Mouse (Mus musculus) megakaryocyte, embryonic 14.5 days (primary cell): ENCODE data around the gene Icam1. TPM values are rescaled to one million over a fixed set of nuclear protein-coding genes. Genes with fewer than 3 reads are reported as not detected.
A peak's percentile ranks its signal among the peaks of the same experiment; 100 is the strongest.

Experiments
- H3K27me3 ChIP-seq: replicated peaks from 2 replicates; pipeline ENCODE3; 2012; ENCODE audit warnings: inconsistent platforms
- H3K36me3 ChIP-seq: replicated peaks from 2 replicates; pipeline ENCODE3; 2012; ENCODE audit warnings: low read length, inconsistent platforms, mixed read lengths
- H3K4me1 ChIP-seq: 2 replicates; pipeline ENCODE4 v1.6.1; 2012; ENCODE audit warnings: inconsistent platforms
- H3K4me3 ChIP-seq: replicated peaks from 2 replicates; pipeline ENCODE3; 2012; ENCODE audit warnings: moderate library complexity, mild to moderate bottlenecking, inconsistent platforms
- H3K9me3 ChIP-seq: 2 replicates; pipeline ENCODE4 v1.6.1; 2012; ENCODE audit warnings: inconsistent platforms
- FLI1 ChIP-seq: IDR thresholded peaks from 2 replicates; pipeline ENCODE4 v1.6.1; 2012; ENCODE audit warnings: low read length, inconsistent platforms, mixed read lengths
- GATA1 ChIP-seq: IDR thresholded peaks from 3 replicates; pipeline ENCODE4 v1.6.1; 2012; ENCODE audit warnings: mixed read lengths, low read length, inconsistent platforms, borderline replicate concordance
- polyA plus RNA-seq: library from polyadenylated mRNA; stranded (reverse); fragments of >175 nt; gene quantifications from 2 replicates; pipeline ENCODE4 v1.2.3, GENCODE M21; 2012; ENCODE audit warnings: low replicate concordance; ENCODE audit not compliant: insufficient read depth

Icam1 gene
- polyA plus RNA-seq, 1 experiment = 10.8 TPM

DNA sequence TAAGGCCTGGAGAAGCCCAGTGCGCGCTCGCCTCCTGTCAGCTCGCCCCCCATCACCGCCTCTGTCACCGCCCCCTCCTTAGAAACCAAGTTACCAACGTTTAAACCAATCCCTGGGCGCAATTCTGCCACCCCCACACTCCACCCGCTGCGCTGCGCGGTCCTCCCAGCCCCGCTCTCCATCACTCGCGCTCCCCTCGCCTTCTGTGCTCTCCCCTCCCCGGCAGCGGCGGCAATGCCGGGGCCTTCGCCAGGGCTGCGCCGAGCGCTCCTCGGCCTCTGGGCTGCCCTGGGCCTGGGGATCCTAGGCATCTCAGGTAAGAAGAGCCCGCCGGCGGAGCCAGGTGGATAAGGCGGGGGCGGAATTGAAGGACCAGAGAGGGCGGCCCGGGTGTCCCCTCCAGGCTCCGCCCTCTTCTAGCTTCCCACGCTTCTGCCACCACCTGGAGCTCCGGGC is 16.1 kb downstream of the Icam1 start, which contains the start of gene Icam5:
Gene Icam5, plus strand, starts transcription at position 178 of the 456 bp plus-strand sequence.
- Histone ChIP-seq H3K4me1 (peaks cover 98% of the 10 kb centered on the region), H3K4me3 (peak within 1 kb of the TSS; percentile 94), H3K9me3 (peaks cover 4% of the 10 kb centered on the region; the same call in 1 of the 2 replicates), H3K27me3 (peaks cover 62% of the 10 kb centered on the region), H3K36me3 (peaks cover 11% of the 10 kb centered on the region)
- TF ChIP-seq FLI1 (no peak), GATA1 (no peak)

DNA sequence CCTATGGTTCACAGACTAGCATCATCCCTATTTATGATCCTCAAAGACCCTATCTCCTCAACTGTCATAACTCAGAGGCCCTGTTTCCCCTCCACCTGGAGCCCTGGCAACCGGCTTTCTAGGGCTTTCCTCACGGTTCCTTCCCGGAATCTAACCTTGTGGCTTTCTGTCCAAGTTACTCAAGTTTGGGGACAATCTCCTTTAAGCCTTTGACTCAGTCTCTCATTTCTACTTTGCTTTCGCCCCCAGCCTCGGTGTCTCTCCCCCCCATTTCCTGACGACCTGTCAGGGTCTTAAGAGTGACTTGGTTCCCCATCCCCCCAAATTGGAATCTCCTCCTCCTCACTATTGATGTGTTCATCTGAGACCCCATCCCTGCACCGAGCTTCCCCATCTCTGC is 16.7 kb downstream of the Icam1 start:
- Histone ChIP-seq H3K4me1 (peaks cover 98% of the 10 kb centered on the region), H3K27me3 (peaks cover 62% of the 10 kb centered on the region), H3K36me3 (peaks cover 6% of the 10 kb centered on the region), H3K4me3 (peak overlapping the region; percentile 94), H3K9me3 (peaks cover 6% of the 10 kb centered on the region; the same call in 1 of the 2 replicates)
- TF ChIP-seq GATA1 = no peak
- TF ChIP-seq FLI1 = no peak

DNA sequence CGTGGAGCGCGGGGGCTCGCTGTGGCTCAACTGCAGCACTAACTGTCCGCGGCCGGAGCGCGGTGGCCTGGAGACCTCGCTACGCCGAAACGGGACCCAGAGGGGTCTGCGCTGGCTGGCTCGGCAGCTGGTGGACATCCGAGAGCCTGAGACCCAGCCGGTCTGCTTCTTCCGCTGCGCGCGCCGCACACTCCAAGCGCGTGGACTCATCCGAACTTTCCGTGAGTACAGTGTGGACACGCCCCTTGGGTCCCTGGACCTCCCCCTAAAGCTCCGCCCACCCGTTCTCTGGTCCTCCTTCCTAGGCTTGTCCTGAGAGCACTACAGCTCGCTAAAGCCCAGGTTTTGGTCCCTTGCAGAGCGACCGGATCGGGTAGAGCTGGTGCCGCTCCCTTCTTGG is 17.4 kb downstream of the Icam1 start:
- H3K27me3 ChIP-seq = peaks cover 66% of the 10 kb centered on the region
- peak overlapping the region; percentile 94 for H3K4me3 ChIP-seq
- H3K4me1 ChIP-seq = peaks cover 96% of the 10 kb centered on the region
- H3K36me3 ChIP-seq = peaks cover 1% of the 10 kb centered on the region
- H3K9me3 ChIP-seq = peaks cover 10% of the 10 kb centered on the region; the same call in 1 of the 2 replicates
- no peak for TF ChIP-seq FLI1

DNA sequence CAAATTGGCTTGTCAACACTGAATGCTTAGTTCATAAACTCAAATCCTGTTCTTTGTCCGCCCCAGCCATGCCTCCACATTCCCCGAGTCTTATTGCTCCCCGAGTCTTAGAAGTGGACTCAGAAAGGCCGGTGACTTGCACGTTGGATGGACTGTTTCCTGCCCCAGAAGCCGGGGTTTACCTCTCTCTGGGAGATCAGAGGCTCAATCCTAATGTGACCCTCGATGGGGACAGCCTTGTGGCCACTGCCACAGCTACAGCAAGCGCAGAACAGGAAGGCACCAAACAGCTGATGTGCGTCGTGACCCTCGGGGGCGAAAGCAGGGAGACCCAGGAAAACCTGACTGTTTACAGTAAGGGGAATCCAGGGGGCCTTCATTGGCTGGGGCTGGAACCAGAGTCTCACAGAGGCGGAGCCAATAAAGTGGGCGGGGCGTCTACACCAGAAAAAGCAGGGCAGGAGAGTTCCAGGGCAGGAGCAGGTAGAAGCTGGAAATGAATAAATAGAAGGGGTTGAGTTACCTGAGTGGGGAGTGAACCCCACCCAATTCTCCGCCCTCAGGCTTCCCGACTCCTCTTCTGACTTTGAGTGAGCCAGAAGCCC is 18.8 kb downstream of the Icam1 start:
- Histone ChIP-seq H3K4me3 (peak overlapping the region; percentile 85), H3K27me3 (peaks cover 77% of the 10 kb centered on the region), H3K9me3 (peaks cover 21% of the 10 kb centered on the region), H3K36me3 (no peaks in the 10 kb centered on the region), H3K4me1 (peaks cover 85% of the 10 kb centered on the region)
- TF ChIP-seq GATA1 (no peak), FLI1 (no peak)

DNA sequence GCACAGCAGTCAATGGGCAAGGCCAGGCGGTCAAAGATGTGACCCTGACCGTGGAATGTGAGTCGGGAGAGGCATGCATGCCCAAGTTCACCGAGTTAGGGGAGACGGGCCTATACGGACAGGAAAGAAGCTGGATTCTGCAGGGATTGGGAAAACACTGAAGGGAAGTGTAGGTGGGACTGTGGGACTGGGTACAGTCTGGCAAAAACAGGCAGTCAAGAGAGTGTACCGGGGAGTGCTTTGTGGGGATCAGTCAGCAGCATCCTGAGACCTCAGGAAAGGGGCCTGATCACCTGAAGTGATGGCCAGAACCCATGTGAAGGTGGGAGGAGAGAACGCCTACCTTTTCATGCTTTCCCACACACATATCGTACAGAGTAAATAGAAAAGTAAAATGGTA is 19.8 kb downstream of the Icam1 start:
- Histone ChIP-seq H3K9me3 (peaks cover 23% of the 10 kb centered on the region), H3K4me1 (peaks cover 80% of the 10 kb centered on the region), H3K36me3 (no peaks in the 10 kb centered on the region), H3K4me3 (peak overlapping the region; percentile 85), H3K27me3 (peaks cover 85% of the 10 kb centered on the region)
- TF ChIP-seq FLI1 (no peak), GATA1 (no peak)

DNA sequence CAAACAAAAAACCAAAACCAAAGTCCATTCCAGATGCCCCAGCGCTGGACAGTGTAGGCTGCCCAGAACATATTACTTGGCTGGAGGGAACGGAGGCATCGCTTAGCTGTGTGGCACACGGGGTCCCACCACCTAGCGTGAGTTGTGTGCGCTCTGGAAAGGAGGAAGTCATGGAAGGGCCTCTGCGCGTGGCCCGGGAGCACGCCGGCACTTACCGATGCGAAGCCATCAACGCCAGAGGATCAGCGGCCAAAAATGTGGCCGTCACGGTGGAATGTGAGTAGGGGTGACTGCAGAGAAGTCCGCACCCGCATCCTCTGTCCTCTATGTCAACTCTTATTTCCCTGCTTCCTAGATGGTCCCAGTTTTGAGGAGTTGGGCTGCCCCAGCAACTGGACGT is 20.4 kb downstream of the Icam1 start:
- peaks cover 85% of the 10 kb centered on the region for H3K27me3 ChIP-seq

DNA sequence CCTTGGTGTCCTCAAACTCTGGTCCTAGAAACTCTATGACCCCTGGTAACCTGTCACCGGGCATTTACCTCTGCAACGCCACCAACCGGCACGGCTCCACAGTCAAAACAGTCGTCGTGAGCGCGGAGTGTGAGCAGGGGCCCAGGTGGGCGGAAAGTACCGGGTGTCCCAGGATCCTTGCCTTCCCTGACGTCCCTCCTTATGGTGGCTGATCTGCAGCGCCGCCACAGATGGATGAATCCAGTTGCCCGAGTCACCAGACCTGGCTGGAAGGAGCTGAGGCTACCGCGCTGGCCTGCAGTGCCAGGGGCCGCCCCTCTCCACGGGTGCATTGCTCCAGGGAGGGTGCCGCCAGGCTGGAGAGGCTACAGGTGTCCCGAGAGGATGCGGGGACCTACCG is 20.9 kb downstream of the Icam1 start:
- Histone ChIP-seq H3K36me3 (no peaks in the 10 kb centered on the region), H3K27me3 (peaks cover 85% of the 10 kb centered on the region), H3K4me3 (peak overlapping the region; percentile 85), H3K4me1 (peaks cover 80% of the 10 kb centered on the region), H3K9me3 (peaks cover 23% of the 10 kb centered on the region)
- no peak for TF ChIP-seq FLI1
- no peak for TF ChIP-seq GATA1

More for the DNA sequence above, 20.4 kb downstream of the Icam1 start:
- Histone ChIP-seq H3K4me3 (peak overlapping the region; percentile 85), H3K36me3 (no peaks in the 10 kb centered on the region), H3K4me1 (peaks cover 80% of the 10 kb centered on the region), H3K9me3 (peaks cover 23% of the 10 kb centered on the region)
- no peak for TF ChIP-seq GATA1

DNA sequence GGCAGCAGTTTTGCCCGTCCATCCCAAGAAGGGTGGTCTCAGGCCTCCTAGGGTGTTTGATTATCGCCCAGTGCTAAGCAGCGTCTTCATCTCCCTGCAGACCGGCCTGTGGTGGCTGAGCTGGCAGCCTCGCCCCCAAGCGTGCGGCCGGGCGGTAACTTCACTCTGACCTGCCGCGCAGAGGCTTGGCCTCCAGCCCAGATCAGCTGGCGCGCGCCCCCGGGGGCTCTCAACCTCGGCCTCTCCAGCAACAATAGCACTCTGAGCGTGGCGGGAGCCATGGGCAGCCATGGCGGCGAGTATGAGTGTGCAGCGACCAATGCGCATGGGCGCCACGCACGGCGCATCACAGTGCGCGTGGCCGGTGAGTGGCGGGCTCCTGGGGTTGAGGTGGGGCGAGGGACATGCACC is 21.7 kb downstream of the Icam1 start:
- TF ChIP-seq GATA1 = no peak
- TF ChIP-seq FLI1 = no peak
- H3K9me3 ChIP-seq = peaks cover 23% of the 10 kb centered on the region
- peaks cover 78% of the 10 kb centered on the region for H3K27me3 ChIP-seq
- H3K36me3 ChIP-seq = no peaks in the 10 kb centered on the region
- peaks cover 74% of the 10 kb centered on the region for H3K4me1 ChIP-seq
- peak overlapping the region; percentile 85 for H3K4me3 ChIP-seq

DNA sequence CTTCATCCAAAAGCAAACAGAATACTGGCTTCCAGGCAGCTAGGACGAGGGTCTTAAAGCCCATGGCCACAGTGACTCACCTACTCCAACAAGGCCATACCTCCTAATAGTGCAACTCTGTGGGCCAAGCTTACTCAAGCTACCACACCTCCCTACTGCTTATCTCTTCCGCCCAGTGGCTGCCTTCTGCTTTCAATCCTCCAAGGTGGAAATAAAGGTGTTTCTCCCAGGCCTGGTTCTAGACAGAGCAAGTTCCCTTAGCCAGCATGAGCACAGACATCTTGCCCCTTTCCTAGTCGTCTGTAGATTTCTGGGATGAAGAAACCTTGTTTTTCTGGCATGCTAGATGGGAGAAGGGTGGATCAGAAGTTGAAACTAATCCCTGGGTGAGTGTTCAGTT is 24.0 kb downstream of the Icam1 start:
- H3K4me3 ChIP-seq = no peak overlapping the region
- H3K36me3 ChIP-seq = no peaks in the 10 kb centered on the region
- peaks cover 57% of the 10 kb centered on the region for H3K27me3 ChIP-seq
- TF ChIP-seq FLI1 = no peak
- no peak for TF ChIP-seq GATA1
- peaks cover 59% of the 10 kb centered on the region for H3K4me1 ChIP-seq
- peaks cover 23% of the 10 kb centered on the region for H3K9me3 ChIP-seq

DNA sequence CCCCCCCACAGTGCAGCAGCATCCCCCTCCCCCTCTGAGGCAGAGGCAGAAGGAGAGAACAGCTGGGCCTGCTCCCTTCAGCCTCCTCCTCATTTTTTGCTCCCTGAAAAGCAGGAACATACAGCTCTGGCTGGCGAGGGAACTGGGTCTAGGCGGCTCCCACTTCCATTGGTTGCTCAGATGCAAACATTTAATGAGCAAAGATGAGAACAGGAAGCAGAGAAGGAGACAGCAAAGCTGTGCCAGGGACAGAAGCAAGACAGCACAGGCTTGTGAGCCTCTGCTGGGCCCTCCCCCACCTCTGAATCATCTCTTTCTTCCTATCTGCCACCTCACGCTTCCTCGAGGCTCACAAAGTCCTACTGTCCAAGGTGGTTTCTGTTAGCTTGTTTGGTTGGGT is 25.5 kb downstream of the Icam1 start:
- TF ChIP-seq GATA1 (no peak), FLI1 (no peak)
- Histone ChIP-seq H3K4me3 (no peak overlapping the region), H3K9me3 (peaks cover 23% of the 10 kb centered on the region), H3K36me3 (no peaks in the 10 kb centered on the region), H3K27me3 (peaks cover 51% of the 10 kb centered on the region), H3K4me1 (peaks cover 43% of the 10 kb centered on the region)
